8 mouse cellular contexts compared by ENCODE assay signal in genomic region chr6:51171761-51172160, GRCm38 (mm10).
DNase-seq lines count a peak whose midpoint lies in the region; ATAC-seq and TF ChIP-seq lines count a peak whose summit lies in the region.

No protein-coding gene starts in this region.

- H3K4me1 ChIP-seq in embryonic facial prominence, embryonic 14.5 days (ENCODE audit: control insufficient read depth, insufficient read depth, low read length), result peaks cover 30% of the 10 kb centered on the region
- H3K4me1 ChIP-seq in heart, postnatal 0 days (ENCODE audit: control insufficient read depth, insufficient read depth), result peaks cover 11% of the 10 kb centered on the region; the same call in 1 of the 2 replicates
- peaks cover 42% of the 10 kb centered on the region for H3K4me1 ChIP-seq in midbrain, embryonic 13.5 days (replicated peaks)

- no peaks in the 10 kb centered on the region for H3K36me3 ChIP-seq in embryonic facial prominence, embryonic 14.5 days (ENCODE audit: control insufficient read depth, insufficient read depth, low read length)
- no peaks in the 10 kb centered on the region for H3K36me3 ChIP-seq in heart, postnatal 0 days (replicated peaks; ENCODE audit: control insufficient read depth, insufficient read depth, low read length)
- no peaks in the 10 kb centered on the region for H3K36me3 ChIP-seq in midbrain, embryonic 13.5 days

- intact Hi-C loops in heart, postnatal 25 days (cut with DNase I), result no loop called here

- H3K9ac ChIP-seq in embryonic facial prominence, embryonic 14.5 days (ENCODE audit: low read depth, low read length), result peak overlapping the region; percentile 63
- peak overlapping the region; percentile 47 for H3K9ac ChIP-seq in heart, postnatal 0 days (replicated peaks; ENCODE audit: low read depth, low read length)
- H3K9ac ChIP-seq in midbrain, embryonic 13.5 days (replicated peaks), result peak overlapping the region; percentile 51; the same call in 1 of the 2 replicates

- TF ChIP-seq CTCF in heart, postnatal 0 days (IDR thresholded peaks at IDR 0.05; ENCODE audit: low read depth), result no peak

- peak overlapping the region; percentile 65 for H3K4me2 ChIP-seq in embryonic facial prominence, embryonic 14.5 days (ENCODE audit: low read depth, low read length)
- H3K4me2 ChIP-seq in heart, postnatal 0 days (ENCODE audit: low read depth, low read length), result peak overlapping the region; percentile 78
- peak overlapping the region; percentile 46 for H3K4me2 ChIP-seq in midbrain, embryonic 13.5 days (replicated peaks)

- peaks cover 30% of the 10 kb centered on the region for H3K27me3 ChIP-seq in embryonic facial prominence, embryonic 14.5 days (replicated peaks; ENCODE audit: control insufficient read depth, insufficient read depth, low read length)
- H3K27me3 ChIP-seq in heart, postnatal 0 days (ENCODE audit: control insufficient read depth, insufficient read depth, low read length), result peaks cover 32% of the 10 kb centered on the region
- peaks cover 57% of the 10 kb centered on the region for H3K27me3 ChIP-seq in midbrain, embryonic 13.5 days

- ATAC-seq in embryonic facial prominence, embryonic 14.5 days (ENCODE audit: low read depth), result no peak
- ATAC-seq in heart, postnatal 0 days (ENCODE audit: insufficient read depth, low read depth), result no peak
- ATAC-seq in midbrain, embryonic 13.5 days, result no peak
- ATAC-seq in megakaryocyte progenitor cell, adult 5-6 weeks (replicated peaks; ENCODE audit: poor library complexity), result no peak

- H3K4me3 ChIP-seq in embryonic facial prominence, embryonic 14.5 days (ENCODE audit: low read depth, low read length), result peak overlapping the region; percentile 34
- H3K4me3 ChIP-seq in heart, postnatal 0 days (ENCODE audit: low read depth, low read length), result peak overlapping the region; percentile 48
- no peak overlapping the region for H3K4me3 ChIP-seq in midbrain, embryonic 13.5 days (replicated peaks)

- no peaks in the 10 kb centered on the region for H3K9me3 ChIP-seq in embryonic facial prominence, embryonic 14.5 days (ENCODE audit: control insufficient read depth, low read length)
- H3K9me3 ChIP-seq in heart, postnatal 0 days (replicated peaks; ENCODE audit: control insufficient read depth, low read length), result no peaks in the 10 kb centered on the region
- no peaks in the 10 kb centered on the region for H3K9me3 ChIP-seq in midbrain, embryonic 13.5 days

- 2% methylated on average over 22 of the region's 22 CpGs for WGBS in embryonic facial prominence, embryonic 14.5 days
- WGBS in heart, postnatal 0 days, result 2% methylated on average over 22 of the region's 22 CpGs
- 1% methylated on average over 22 of the region's 22 CpGs for WGBS in midbrain, embryonic 13.5 days

- TF ChIP-seq EP300 in heart, postnatal 0 days (IDR thresholded peaks at IDR 0.05; ENCODE audit: low read depth), result no peak

- peak; percentile 64 to 83 for DNase-seq in heart, adult 18-20 months
- no peak for DNase-seq in heart, postnatal 25 days (ENCODE audit: low spot score)
- DNase-seq in embryonic facial prominence, embryonic 14.5 days (ENCODE audit: low spot score), result peak; percentile 92
- DNase-seq in heart, postnatal 0 days (ENCODE audit: low spot score), result peak; percentile 72
- DNase-seq in kidney, postnatal 4 days, result peak; percentile 89 to 92
- peak; percentile 59 for DNase-seq in yolk sac, embryonic 10.5 days (ENCODE audit: low spot score)

- H3K27ac ChIP-seq in embryonic facial prominence, embryonic 14.5 days (replicated peaks; ENCODE audit: low read depth, low read length), result peak overlapping the region; percentile 94
- peak overlapping the region; percentile 82 for H3K27ac ChIP-seq in heart, postnatal 0 days (ENCODE audit: low read depth)
- H3K27ac ChIP-seq in midbrain, embryonic 13.5 days, result peak overlapping the region; percentile 75
